Mouse (Mus musculus): ENCODE data around the gene Slc25a5.

Gene Slc25a5

DNA sequence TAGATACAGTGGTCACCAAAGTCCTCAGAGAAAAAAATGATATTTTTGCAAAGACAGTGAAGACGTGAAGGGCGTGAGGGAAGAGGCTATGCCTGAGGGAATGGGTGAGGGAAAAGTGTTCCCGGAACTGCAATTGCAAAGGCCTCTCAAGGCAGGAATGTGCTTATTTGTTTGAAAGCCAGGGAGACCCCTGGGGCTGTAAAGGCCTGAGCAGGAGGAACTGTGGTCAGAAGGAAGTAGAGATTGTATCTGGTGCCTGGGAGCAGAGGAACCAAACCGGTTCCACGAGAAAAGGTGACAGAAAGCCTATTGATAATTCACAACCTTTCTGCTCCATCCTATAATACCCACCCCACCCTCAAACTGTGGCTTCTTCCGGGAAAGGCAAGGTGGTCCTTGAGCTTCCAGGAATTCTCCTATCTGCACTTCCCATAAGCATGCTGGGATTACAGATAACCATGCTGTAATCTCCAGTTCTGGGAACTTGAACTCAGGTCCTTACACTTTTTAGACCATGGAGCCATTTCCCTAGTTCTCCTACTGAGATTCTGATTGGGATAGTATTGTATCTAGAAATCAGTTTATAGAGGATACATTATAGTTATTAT lies 41.7 kb downstream of the Slc25a5 start:
- DNase-seq (ENCODE audit: low read depth, low spot score) = no peak

GRCm38 (mm10) chrX:36839391-36839790 lies 43.9 kb downstream of the Slc25a5 start:
- DNase-seq (ENCODE audit: low read depth, low spot score) = no peak

GRCm38 (mm10) chrX:36841698-36842097 lies 46.2 kb downstream of the Slc25a5 start:
- DNase-seq (ENCODE audit: low read depth, low spot score) = no peak

DNA sequence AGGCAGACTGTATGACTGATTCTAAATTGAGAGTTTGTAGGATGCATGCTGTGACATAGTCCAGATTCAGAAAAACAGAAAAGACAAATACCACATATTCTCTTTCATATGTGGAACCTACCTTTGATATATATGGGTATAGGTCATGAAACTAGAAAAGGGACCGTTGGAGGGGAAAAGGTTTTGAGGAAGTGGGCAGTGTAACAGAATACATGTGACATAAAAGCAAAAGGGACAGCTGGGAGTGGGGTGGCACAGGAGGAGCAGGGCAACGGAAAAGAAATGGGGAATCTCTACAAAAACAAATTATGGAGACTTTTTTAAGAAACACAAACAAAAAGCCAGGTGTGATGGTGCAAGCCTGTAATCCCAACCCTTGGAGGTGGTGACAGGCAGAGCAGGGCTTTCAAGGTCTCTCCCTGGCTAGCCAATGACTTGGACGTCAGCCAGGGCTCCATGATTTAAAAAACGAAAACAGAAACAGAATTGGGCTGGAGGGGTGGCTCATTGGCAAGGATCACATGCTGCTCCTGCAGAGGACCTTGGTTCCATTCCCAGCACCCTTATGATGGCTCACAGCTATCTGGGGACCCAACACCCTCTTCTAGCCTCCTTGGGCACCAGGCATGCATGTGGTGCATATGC lies 48.0 kb downstream of the Slc25a5 start:
- no peak for DNase-seq (ENCODE audit: low read depth, low spot score)

DNA sequence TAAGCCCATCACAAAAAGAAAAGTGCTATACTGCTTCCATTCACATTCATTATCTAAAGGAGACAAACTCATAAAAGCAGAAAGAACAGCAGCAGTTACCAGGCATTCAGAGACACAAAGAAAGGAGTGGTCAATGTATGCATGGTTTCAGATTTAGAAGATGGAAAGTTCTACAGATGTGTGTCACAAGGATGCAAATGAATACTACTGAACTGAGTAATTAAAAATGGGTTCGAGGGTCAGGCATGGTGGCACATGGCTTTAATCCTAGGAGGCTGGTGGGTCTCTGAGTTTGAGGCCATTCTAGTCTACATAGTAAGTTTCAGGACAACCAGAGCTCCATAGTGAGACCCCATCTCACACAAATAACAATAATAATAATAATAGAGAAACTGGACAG lies 51.7 kb downstream of the Slc25a5 start:
- no peak for DNase-seq (ENCODE audit: low read depth, low spot score)
